Mouse (Mus musculus): ENCODE results near the gene Lhx2. TPM values are rescaled to one million over a fixed set of nuclear protein-coding genes. Genes with fewer than 3 reads are reported as not detected.

Lhx2 gene
- polyA plus RNA-seq, 1 experiment = 0.32 TPM

- Histone ChIP-seq H3K27ac (ENCODE audit: insufficient read depth, low read depth, low read length) (no peak overlapping the region), H3K4me3 (ENCODE audit: insufficient read depth, low read length) (no peak overlapping the region), H3K4me1 (ENCODE audit: control insufficient read depth, insufficient read depth, low read length) (no peaks in the 10 kb centered on the region; the same call in 1 of the 2 replicates)
- TF ChIP-seq CTCF (IDR thresholded peaks at IDR 0.05; ENCODE audit: low read depth, low read length) (no peak), POLR2A (IDR thresholded peaks at IDR 0.05; ENCODE audit: borderline replicate concordance, low read depth, low read length) (no peak)
Observed at GRCm38 (mm10) chr2:38377254-38377653, 38.2 kb downstream of the Lhx2 start.

- TF ChIP-seq CTCF (IDR thresholded peaks at IDR 0.05; ENCODE audit: low read depth, low read length) = no peak
- no peak for TF ChIP-seq POLR2A (IDR thresholded peaks at IDR 0.05; ENCODE audit: borderline replicate concordance, low read depth, low read length)
- Histone ChIP-seq H3K27ac (ENCODE audit: insufficient read depth, low read depth, low read length) (no peak overlapping the region), H3K4me1 (ENCODE audit: control insufficient read depth, insufficient read depth, low read length) (no peaks in the 10 kb centered on the region; the same call in 1 of the 2 replicates), H3K4me3 (ENCODE audit: insufficient read depth, low read length) (no peak overlapping the region)
Observed at GRCm38 (mm10) chr2:38378346-38378745, 39.3 kb downstream of the Lhx2 start.

DNA sequence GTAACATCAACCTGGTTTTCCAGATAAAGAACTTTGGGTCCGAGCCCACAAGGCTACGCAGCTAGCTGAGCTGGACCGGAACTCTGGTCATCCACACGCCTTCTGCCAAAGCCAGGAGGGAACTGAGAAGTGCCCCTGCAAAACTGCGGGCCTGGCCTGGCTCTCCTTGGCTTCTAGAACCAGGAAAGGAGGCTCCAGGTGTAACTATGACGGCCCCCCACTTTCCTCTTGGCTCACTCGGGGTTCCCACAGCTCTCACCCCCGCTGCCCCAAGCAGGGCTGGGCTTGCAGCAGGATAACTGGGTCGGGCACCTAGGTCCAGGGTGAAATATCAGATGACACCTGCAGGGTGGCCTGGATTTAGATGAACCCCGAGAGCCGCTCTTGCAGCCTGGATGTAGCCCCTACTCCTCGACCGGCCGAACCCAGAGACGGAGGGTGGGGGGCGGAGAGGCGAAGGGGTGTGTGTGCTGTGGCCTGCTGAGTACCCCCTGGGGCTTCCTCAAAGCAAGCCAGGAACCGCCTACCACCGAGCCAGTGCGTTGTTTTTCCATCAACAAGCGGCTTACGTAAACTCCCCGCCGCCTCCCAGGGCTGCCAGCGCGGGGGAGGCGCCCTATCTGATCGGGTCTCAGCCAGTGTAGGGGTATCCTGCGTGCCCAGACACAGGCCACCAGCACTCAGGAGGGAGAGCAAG is 39.9 kb downstream of the Lhx2 start:
- Histone ChIP-seq H3K4me3 (ENCODE audit: insufficient read depth, low read length) (peak overlapping the region; percentile 24), H3K4me1 (ENCODE audit: control insufficient read depth, insufficient read depth, low read length) (no peaks in the 10 kb centered on the region; the same call in 1 of the 2 replicates), H3K27ac (ENCODE audit: insufficient read depth, low read depth, low read length) (no peak overlapping the region)
- TF ChIP-seq POLR2A (IDR thresholded peaks at IDR 0.05; ENCODE audit: borderline replicate concordance, low read depth, low read length) (no peak), CTCF (IDR thresholded peaks at IDR 0.05; ENCODE audit: low read depth, low read length) (no peak)

GRCm38 (mm10) chr2:38379546-38379870 is 40.4 kb downstream of the Lhx2 start:
- Histone ChIP-seq H3K4me1 (ENCODE audit: control insufficient read depth, insufficient read depth, low read length) (no peaks in the 10 kb centered on the region; the same call in 1 of the 2 replicates), H3K4me3 (ENCODE audit: insufficient read depth, low read length) (peak overlapping the region; percentile 24), H3K27ac (ENCODE audit: insufficient read depth, low read depth, low read length) (no peak overlapping the region)
- TF ChIP-seq POLR2A (IDR thresholded peaks at IDR 0.05; ENCODE audit: borderline replicate concordance, low read depth, low read length) (no peak), CTCF (IDR thresholded peaks at IDR 0.05; ENCODE audit: low read depth, low read length) (no peak)

GRCm38 (mm10) chr2:38380136-38381083 is 41.3 kb downstream of the Lhx2 start:
- TF ChIP-seq CTCF (IDR thresholded peaks at IDR 0.05; ENCODE audit: low read depth, low read length) (no peak), POLR2A (IDR thresholded peaks at IDR 0.05; ENCODE audit: borderline replicate concordance, low read depth, low read length) (no peak)
- no peak overlapping the region for H3K27ac ChIP-seq (ENCODE audit: insufficient read depth, low read depth, low read length)
- H3K4me1 ChIP-seq (ENCODE audit: control insufficient read depth, insufficient read depth, low read length) = no peaks in the 10 kb centered on the region; the same call in 1 of the 2 replicates

DNA sequence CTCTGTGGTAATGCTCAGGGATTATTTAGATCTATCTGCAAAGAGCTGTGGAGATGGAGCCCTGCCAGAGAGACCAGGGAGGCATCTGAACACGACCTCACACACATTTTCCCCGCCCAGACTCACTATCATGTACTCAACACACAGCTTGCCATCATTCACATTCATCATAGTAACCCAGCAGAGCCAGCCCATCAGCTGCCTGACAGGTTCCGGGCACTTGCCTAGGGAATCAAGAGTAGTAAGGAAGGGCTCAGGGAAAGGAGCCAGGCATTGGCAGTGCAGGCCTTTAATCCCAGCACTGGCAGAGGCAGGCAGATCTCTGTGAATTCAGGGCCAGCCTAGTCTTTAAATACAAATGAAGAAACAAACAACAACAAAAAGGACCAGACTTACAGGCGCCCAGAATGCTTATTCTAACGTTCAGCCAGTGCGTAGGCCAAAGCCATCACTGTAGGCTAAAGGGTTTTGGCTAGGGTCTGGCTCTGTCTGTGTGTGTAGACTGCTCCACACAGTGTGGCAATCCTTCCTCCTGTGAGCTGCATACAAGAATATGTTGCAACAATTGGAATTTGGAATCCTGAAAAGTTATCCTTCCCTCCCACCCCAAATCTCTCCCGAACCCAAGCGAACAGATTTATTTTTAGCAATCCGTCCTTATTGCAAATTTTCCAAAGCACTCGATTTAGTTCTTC is 48.6 kb downstream of the Lhx2 start:
- H3K4me3 ChIP-seq (ENCODE audit: insufficient read depth, low read length) = no peak overlapping the region
- H3K4me1 ChIP-seq (ENCODE audit: control insufficient read depth, insufficient read depth, low read length) = no peaks in the 10 kb centered on the region
- TF ChIP-seq CTCF (IDR thresholded peaks at IDR 0.05; ENCODE audit: low read depth, low read length) = no peak
- TF ChIP-seq POLR2A (IDR thresholded peaks at IDR 0.05; ENCODE audit: borderline replicate concordance, low read depth, low read length) = no peak
- no peak overlapping the region for H3K27ac ChIP-seq (ENCODE audit: insufficient read depth, low read depth, low read length)

More at GRCm38 (mm10) chr2:38380136-38381083, 41.3 kb downstream of the Lhx2 start:
- H3K4me3 ChIP-seq (ENCODE audit: insufficient read depth, low read length) = no peak overlapping the region

DNA sequence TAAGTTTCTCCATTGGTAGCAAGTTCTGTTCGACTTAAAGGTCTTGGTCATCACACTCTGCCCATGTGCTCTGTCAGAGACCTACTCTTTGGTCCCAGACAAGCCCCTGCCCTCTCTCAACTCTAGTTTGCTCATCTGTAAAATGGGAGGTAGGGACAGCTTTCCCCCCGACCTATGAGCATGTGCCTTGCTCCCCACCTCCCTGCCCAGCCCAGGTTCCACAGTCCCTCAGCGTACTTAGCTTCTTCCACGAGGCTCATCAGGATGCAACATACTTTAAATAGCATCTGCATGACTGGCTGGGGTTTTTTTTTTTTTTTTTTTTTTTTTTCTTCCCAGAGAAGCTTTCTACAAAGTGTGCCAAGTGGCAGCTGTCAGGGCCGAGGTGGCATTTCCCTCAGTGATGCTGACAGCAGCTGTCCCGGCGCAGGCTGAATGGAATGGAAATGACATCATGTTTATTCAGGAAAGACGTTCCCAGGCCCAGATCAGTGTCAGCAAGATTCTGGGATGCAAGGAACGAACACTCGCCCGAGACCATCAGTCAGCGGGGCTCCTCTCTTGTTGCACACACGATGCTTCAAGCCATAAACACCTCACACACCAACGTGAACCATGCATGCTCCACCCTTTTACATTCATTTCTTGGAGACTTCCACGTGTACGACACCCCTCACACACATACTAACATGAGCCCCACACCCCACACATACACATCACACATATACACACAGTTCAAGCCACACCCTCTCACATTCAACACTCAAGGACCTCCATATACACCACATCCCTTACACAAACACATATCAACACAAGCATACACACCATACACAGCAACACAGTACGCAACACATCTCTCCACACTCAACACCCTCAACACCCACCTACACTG is 56.1 kb downstream of the Lhx2 start:
- TF ChIP-seq CTCF (IDR thresholded peaks at IDR 0.05; ENCODE audit: low read depth, low read length) = no peak
- TF ChIP-seq POLR2A (IDR thresholded peaks at IDR 0.05; ENCODE audit: borderline replicate concordance, low read depth, low read length) = no peak
- Histone ChIP-seq H3K27ac (ENCODE audit: insufficient read depth, low read depth, low read length) (no peak overlapping the region), H3K4me1 (ENCODE audit: control insufficient read depth, insufficient read depth, low read length) (no peaks in the 10 kb centered on the region), H3K4me3 (ENCODE audit: insufficient read depth, low read length) (no peak overlapping the region)

GRCm38 (mm10) chr2:38395869-38396236 is 56.8 kb downstream of the Lhx2 start:
- H3K4me1 ChIP-seq (ENCODE audit: control insufficient read depth, insufficient read depth, low read length) = no peaks in the 10 kb centered on the region
- no peak overlapping the region for H3K4me3 ChIP-seq (ENCODE audit: insufficient read depth, low read length)
- no peak for TF ChIP-seq CTCF (IDR thresholded peaks at IDR 0.05; ENCODE audit: low read depth, low read length)
- TF ChIP-seq POLR2A (IDR thresholded peaks at IDR 0.05; ENCODE audit: borderline replicate concordance, low read depth, low read length) = no peak
- H3K27ac ChIP-seq (ENCODE audit: insufficient read depth, low read depth, low read length) = no peak overlapping the region

- Histone ChIP-seq H3K4me3 (ENCODE audit: insufficient read depth, low read length) (no peak overlapping the region), H3K27ac (ENCODE audit: insufficient read depth, low read depth, low read length) (no peak overlapping the region), H3K4me1 (ENCODE audit: control insufficient read depth, insufficient read depth, low read length) (no peaks in the 10 kb centered on the region)
- TF ChIP-seq POLR2A (IDR thresholded peaks at IDR 0.05; ENCODE audit: borderline replicate concordance, low read depth, low read length) = no peak
- TF ChIP-seq CTCF (IDR thresholded peaks at IDR 0.05; ENCODE audit: low read depth, low read length) = no peak
Observed at GRCm38 (mm10) chr2:38397306-38397705, 58.2 kb downstream of the Lhx2 start.
